Mouse (Mus musculus) liver, embryonic 14.5 days (tissue): ENCODE measurements around the gene Lbhd2.

Source experiments
- CTCF ChIP-seq: IDR thresholded peaks from 2 replicates; pipeline ENCODE4 v1.5.1; 2016; ENCODE audit warnings: antibody characterized with exemption, low read depth, control low read depth
- EP300 ChIP-seq: IDR thresholded peaks from 2 replicates; pipeline ENCODE4 v1.6.1; 2016; ENCODE audit warnings: antibody characterized with exemption, low read depth

DNA sequence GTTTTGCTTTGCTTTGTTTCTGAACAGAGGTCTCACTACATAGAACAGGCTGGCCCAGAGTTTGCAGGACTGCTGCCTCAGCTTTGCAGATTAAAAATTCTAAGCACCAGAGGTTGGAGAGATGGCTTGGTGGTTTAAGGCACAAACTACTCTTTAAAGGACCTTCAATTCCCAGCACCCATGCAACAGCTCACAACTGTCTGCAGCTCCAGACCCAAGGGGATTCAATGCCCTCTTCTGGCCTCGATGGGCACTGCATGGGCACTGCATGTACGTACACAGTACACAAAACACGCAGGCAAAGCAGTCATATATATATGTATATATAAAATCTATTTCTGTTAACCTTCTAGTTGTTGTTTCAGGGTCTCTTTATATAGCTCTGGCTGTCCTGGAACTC lies 42.4 kb upstream of the Lbhd2 start:
- peak; percentile 54 for TF ChIP-seq CTCF
- TF ChIP-seq EP300, result no peak
